Mouse (Mus musculus): ENCODE measurements around the gene 4930474N05Rik.

4930474N05Rik gene

DNA sequence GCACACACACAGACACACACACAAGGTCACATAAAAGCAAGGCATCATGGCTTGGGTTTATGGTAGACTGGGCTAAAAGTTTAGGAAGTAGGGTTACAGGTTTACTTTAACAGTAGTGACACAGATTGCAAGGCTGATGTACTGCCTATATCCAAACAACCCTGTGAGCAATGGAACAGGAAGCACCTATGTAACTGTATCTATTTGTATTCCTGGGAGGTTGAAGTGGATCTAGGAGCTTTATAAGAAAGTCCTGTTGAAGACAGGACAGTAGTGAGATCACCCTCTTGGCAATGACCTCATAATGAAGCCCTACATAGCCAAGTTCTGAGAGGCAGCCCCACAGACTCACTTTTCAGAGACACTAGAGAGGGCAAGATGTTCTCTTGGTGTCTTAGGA lies at the start of gene 4930474N05Rik:
TSS of gene 4930474N05Rik (plus strand) at position 301 of the 400 bp plus-strand sequence.
- DNase-seq (ENCODE audit: low read depth, low spot score): no peak

DNA sequence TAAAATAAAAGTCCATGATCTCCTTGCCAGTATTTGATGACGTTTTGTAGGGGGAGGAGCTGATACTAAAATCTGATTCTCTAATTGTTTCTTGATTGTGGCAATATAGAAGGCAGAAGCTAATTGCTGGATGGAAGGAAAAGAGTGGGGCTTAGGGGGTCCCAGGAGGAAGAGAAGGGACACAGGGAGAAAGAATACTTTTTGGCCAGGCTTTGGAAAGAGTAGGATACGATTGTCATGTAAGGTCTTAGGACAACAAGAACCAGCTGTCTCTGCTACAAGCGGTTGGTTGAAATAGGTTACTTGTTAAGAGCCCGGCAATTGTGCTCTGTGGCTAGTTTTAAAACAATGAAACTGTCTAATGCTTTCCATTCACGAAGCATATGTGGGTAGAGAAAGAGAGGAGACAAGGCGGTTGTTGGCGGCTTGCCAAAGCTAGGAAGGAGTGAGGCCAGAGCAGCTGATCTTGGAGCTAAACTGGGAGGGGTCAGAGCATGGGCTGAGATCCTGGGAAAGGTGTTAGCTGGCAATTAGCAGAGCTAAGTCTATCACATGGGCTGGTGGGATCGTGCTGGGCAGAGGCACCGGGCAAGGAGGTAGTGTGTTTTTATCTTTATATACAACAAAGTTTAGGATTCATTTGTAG lies 45.8 kb upstream of the 4930474N05Rik start:
- no peak for DNase-seq (ENCODE audit: low read depth, low spot score)

DNA sequence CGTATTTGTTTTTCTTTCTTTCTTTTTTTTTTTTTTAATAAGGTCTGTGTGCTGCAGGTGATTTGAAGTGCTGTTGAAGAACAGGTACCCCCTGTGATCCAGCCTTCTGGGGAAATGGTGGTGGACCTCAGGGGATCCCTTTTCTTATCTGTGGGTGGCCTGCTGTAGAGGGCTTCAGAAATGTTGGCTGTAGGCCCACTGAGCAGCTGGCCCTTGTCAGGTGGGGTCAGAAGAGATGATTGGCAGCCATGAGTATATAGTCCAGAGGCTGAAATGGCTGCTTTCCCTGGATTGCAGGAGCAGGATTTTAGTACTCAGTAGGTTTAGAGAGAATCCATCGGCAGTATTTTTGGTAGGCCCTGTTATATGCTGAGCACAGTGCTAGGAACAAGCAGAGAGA lies 41.4 kb upstream of the 4930474N05Rik start:
- no peak for DNase-seq (ENCODE audit: low read depth, low spot score)

DNA sequence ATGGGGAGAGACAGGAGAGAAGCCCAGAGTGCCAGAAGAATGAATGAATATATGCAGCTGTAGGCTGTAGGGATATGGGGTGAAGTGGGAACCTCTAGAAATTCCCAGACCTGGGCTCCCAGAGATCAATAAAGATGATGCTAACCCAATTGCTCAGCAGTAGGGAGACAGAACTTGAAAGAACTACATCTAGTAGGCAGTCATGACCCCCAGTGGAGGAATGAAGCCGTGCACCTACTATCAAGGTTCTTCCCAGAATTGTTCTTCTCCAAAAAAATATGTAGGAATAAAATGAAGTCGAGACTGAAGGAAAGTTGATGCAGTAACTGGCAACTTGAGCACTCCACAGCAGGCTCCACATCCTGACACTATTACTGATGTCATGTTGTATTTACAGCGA lies 3.8 kb downstream of the 4930474N05Rik start:
- no peak for DNase-seq (ENCODE audit: low read depth, low spot score)

DNA sequence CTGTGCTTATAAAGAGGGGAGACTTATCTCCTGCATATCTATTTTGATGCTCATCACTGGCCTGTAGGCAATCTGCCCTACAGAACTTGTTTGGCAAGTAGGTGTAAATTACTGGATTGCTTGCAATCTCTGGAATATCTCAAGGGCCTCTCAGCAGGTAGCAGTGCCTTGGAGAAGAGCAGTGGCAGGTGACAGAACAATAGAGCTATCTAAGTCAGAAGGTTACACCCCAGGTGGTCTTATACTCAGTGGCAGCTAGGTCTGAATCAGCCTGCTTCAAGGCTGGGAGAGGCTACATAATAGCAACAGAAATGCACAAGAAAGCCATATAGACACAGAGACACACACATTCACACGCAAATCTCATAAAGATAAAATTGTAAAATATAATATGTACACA lies 4.9 kb downstream of the 4930474N05Rik start:
- no peak for DNase-seq (ENCODE audit: low read depth, low spot score)

DNA sequence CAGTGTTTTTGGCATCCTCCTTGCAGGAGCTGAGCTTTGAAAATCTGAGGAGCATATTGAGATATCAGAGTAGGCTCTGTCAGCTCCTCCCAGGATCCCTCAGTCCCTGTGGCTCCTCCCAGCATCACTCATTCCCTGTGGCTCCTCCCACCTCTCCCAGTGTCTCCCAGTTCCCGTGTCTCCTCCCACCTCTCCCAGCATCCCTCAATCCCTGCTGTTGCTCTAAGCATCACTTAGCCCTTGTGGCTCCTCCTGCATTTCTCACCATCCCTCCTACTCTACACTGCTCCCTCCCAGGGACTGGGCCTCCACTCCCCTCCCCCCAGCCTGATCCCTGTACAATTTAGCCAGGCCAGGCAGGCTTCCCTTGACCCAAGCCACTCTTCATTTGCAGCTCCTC lies 6.0 kb downstream of the 4930474N05Rik start:
- DNase-seq (ENCODE audit: low read depth, low spot score): no peak

DNA sequence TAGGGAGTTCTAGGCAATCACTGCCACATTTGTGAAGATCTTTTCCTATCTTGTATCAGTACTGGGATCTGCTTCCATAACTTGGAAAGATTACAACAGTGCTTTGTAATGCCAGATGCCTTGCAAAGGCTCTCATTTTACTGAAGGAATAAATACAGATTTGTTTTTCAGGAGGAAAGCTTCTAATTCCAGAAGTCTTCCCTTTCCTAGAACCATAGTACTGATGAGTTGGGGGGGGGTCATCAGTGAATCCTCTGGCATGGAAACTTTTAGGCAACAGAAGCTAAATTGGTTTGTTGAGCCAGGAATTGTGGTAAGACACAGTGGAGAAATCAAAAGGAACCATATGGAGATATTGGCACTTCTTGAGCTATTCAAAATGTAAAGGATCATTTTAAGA lies 19.8 kb downstream of the 4930474N05Rik start:
- no peak for DNase-seq (ENCODE audit: low read depth, low spot score)

DNA sequence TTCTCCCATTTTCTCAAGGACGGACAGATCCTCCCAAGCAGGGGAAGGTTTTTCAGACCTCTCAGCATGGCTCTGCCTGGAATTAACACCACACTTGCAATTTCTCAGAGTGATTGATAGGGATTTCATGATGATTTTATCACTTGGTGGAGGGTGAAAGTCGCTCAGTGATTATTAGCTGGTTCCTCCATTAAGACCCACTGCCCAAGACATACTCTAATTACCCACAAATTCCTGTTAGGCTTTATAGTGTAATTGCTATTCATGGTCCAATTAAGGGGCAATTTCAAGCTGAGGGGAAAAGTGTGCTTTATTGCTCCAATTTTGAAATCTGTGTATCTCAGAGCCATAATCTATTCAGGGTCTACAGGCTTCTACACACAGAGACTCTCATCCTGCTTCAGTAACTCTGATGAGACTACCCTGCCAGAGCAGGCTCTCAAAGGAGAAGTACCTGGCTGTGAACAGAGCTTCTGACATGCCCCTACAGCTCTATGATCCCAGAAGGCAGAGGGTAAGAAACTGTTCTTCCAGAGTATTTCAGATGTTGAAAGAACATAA lies 29.1 kb downstream of the 4930474N05Rik start:
- DNase-seq (ENCODE audit: low read depth, low spot score): no peak

DNA sequence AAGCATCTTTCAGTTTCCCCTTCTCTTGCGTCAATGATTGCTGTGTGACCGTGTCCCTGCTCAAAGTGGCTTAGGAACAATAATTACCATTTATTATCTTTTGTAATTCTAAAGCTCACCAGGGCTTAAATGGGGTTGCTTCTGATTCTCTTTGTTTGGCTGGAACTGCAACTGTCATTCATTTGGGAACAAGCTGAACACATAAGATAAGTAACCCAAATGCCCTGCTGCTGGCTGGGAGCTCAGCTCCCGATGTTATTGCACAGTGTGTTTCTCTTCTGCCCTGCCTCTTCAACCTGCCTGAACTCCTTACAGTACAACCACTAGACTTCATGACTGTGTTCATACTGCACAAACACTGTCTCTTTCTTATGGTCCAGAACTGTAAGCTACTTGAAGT lies 41.0 kb downstream of the 4930474N05Rik start:
- DNase-seq (ENCODE audit: low read depth, low spot score): no peak

DNA sequence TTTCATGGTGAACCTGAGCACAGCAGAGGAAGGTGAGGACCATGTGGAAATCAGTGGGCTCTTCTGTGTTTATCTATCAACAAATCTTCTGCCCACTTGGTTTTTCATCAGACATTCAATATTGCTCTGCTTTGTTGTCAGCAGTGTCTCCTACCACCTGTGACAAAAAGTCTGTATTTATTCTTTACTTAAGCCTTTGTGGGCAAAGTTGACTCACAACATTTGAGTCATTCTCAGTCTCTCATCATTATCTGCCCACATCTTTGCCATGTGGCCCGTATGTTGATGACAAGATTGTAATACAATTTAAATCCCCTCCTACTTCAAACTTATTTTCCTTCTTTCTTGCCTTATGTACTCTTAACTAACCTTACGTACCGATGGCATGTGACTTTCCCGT lies 43.0 kb downstream of the 4930474N05Rik start:
- no peak for DNase-seq (ENCODE audit: low read depth, low spot score)

DNA sequence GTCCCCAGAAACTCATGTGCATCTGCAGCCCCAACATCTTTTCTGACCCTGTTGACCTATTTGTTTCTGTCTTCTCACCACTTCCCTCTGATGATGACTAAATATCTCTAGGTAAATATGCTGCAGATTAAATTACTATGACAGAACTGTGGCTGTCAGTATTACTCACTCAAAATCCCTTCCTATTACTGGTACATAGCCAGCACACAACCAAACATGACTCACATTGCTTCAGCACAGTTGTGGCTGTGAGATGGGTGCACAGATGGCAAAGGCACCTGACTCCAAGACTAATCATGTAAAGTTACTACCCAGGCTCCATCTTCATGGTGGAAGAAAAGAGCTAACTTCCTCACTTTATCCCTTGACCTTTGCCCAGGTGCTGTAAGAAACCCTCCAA lies 50.5 kb downstream of the 4930474N05Rik start:
- DNase-seq (ENCODE audit: low read depth, low spot score): no peak
